Mouse (Mus musculus) MEL (cell line): Measurements from ENCODE around the gene Lhx5.

Experiments used
- CTCF ChIP-seq, 3 experiments: IDR thresholded peaks in 2 of 3; conservative IDR thresholded peaks in 1 of 3; 2 replicates each; pipeline ENCODE4 v1.5.1; 2011 to 2012; ENCODE audit warnings: low read length in 3 of 3, low read depth in 2 of 3, mild to moderate bottlenecking in 2 of 3, improper control_type of control experiment in 1 of 3, inconsistent platforms in 1 of 3, mixed read lengths in 1 of 3, moderate library complexity in 1 of 3; ENCODE audit not compliant: control insufficient read depth in 1 of 3, insufficient read depth in 1 of 3, poor library complexity in 1 of 3, severe bottlenecking in 1 of 3
- EP300 ChIP-seq, 2 experiments: IDR thresholded peaks; 2 replicates each; pipeline ENCODE4 v1.6.1; 2011; ENCODE audit warnings: improper control_type of control experiment in 2 of 2, low read length in 2 of 2, low read depth in 1 of 2, mild to moderate bottlenecking in 1 of 2
- GATA1 ChIP-seq: IDR thresholded peaks from 2 replicates; pipeline ENCODE4 v1.6.1; 2011; ENCODE audit warnings: low read depth, low read length, improper control_type of control experiment
- MYC ChIP-seq: IDR thresholded peaks from 2 replicates; pipeline ENCODE4 v1.6.1; 2011; ENCODE audit warnings: low read depth, mild to moderate bottlenecking, low read length, improper control_type of control experiment, moderate library complexity
- POLR2A ChIP-seq, 2 experiments: IDR thresholded peaks; 2 replicates each; pipeline ENCODE4 v1.6.1; 2011 to 2012; ENCODE audit warnings: low read length in 2 of 2, mild to moderate bottlenecking in 2 of 2, control low read depth in 1 of 2, improper control_type of control experiment in 1 of 2, low read depth in 1 of 2, moderate library complexity in 1 of 2; ENCODE audit not compliant: control insufficient read depth in 1 of 2, insufficient read depth in 1 of 2, poor library complexity in 1 of 2

GRCm38 (mm10) chr5:120424039-120424438 is 7.5 kb upstream of the Lhx5 start:
- no peak for TF ChIP-seq POLR2A (IDR thresholded peaks at IDR 0.05; ENCODE audit: control insufficient read depth in 1 of 2, insufficient read depth in 1 of 2, low read depth in 1 of 2, low read length in 2 of 2, poor library complexity in 1 of 2)
- no peak for TF ChIP-seq GATA1
- no peak for TF ChIP-seq MYC
- TF ChIP-seq CTCF (IDR thresholded peaks at IDR 0.05 in 2 of 3, conservative IDR thresholded peaks at IDR 0.05 in 1 of 3; ENCODE audit: control insufficient read depth in 1 of 3, insufficient read depth in 1 of 3, low read depth in 2 of 3, low read length in 3 of 3, poor library complexity in 1 of 3, severe bottlenecking in 1 of 3) = no peak
- TF ChIP-seq EP300 (IDR thresholded peaks at IDR 0.05; ENCODE audit: low read depth in 1 of 2, low read length in 2 of 2) = no peak
